Mouse (Mus musculus) small intestine, adult 2 months (tissue): ENCODE measurements around the gene Gps1. TPM values are rescaled to one million over a fixed set of nuclear protein-coding genes. Genes with fewer than 3 reads are reported as not detected.

Source experiments
- H3K27ac ChIP-seq: fragments of 200-500 bp; 2 replicates; pipeline ENCODE4 v1.5.1; 2012; ENCODE audit warnings: low read depth, low read length, control low read depth, inconsistent platforms; ENCODE audit not compliant: insufficient read depth
- H3K27me3 ChIP-seq: fragments of 200-500 bp; 2 replicates; pipeline ENCODE4 v1.6.1; 2012; ENCODE audit warnings: mild to moderate bottlenecking, moderate library complexity, low read length, inconsistent platforms; ENCODE audit not compliant: control insufficient read depth, insufficient read depth
- H3K36me3 ChIP-seq: fragments of 200-500 bp; 2 replicates; pipeline ENCODE4 v1.6.1; 2012; ENCODE audit warnings: mild to moderate bottlenecking, low read length, control low read depth, inconsistent platforms; ENCODE audit not compliant: control insufficient read depth, insufficient read depth
- H3K4me1 ChIP-seq: fragments of 200-500 bp; 2 replicates; pipeline ENCODE4 v1.6.1; 2012; ENCODE audit warnings: low read length, inconsistent platforms, mixed read lengths; ENCODE audit not compliant: control insufficient read depth, insufficient read depth, insufficient read length
- H3K4me3 ChIP-seq: fragments of 200-500 bp; 2 replicates; pipeline ENCODE4 v1.5.1; 2012; ENCODE audit warnings: low read depth, mild to moderate bottlenecking, control low read depth, inconsistent platforms, low read length, moderate library complexity
- CTCF ChIP-seq: fragments of 200-500 bp; IDR thresholded peaks from 2 replicates; pipeline ENCODE4 v1.5.1; 2012; ENCODE audit warnings: low read depth, mild to moderate bottlenecking, control low read depth, inconsistent platforms, low read length, moderate library complexity, mixed read lengths; ENCODE audit not compliant: insufficient replicate concordance, insufficient read length; ENCODE audit errors: extremely low read depth
- POLR2A ChIP-seq: fragments of 200-500 bp; IDR thresholded peaks from 2 replicates; pipeline ENCODE4 v1.6.1; 2012; ENCODE audit warnings: low read depth, mild to moderate bottlenecking, control low read depth, inconsistent platforms, low read length, moderate library complexity
- WGBS: fragments of 180-500 bp; shearing (Covaris S2); methylation state at CpG from one replicate; pipeline ENCODE4 v1.1.7; 2018; 5-methylcytosine and 5-hydroxymethylcytosine counted together
- polyA plus RNA-seq: library from polyadenylated mRNA; depleted of rRNA; stranded (reverse); fragments of >200 nt; gene quantifications from 2 replicates; pipeline ENCODE4 v1.2.3, GENCODE M21; 2012

Gps1 gene
- polyA plus RNA-seq, 1 experiment, result 86.4 TPM

DNA sequence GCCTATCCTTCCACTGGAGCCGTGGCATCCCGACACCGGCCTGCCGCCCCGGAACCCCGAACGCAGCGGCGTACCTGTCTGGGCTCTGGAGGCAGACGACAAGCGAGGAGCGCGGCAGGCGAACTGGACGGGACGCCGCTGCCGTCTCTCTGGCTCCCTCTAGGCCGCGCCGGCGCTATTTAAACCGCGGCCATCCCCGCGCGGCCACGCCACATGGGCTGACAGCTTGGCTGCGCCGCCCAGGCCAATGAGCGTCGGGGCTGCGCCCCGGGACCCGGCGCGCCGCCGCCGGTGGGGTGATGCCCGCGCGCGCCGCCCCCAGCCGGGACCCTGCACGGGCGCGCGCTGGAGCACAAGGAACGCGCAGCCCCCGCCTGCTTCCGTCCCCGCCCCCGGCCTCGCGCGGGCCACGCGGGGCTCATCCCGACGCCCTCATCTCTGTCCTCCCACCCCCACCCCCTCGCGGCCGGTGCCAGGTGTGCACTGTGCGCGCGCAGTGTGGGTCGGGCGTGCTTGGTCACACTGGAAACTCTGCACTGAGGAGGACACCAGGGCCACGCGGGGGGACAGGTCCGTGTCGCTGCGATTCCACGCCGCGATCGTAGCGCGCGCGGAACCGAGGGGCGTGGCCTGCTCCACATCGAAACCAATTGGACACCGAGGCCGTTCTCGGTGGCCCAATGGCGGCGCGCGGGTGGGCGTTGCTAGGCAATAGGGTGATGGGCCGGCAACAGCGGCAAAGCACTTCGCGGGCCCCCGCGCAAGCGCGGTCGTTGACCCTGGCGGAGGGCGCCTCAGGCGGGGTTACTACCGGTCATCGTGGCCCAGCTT is 40.1 kb downstream of the Gps1 start, which contains the start of gene Fasn:
Gene Fasn, minus strand, starts transcription at position 592 of the 831 bp plus-strand sequence.
- Histone ChIP-seq H3K36me3 (peaks cover 14% of the 10 kb centered on the region), H3K27me3 (no peaks in the 10 kb centered on the region), H3K27ac (peak within 1 kb of the TSS; percentile 68), H3K4me3 (peak within 1 kb of the TSS; percentile 84), H3K4me1 (peaks cover 14% of the 10 kb centered on the region)
- under 1% methylated on average over 105 of the region's 109 CpGs for WGBS
- TF ChIP-seq POLR2A (peak; percentile 99), CTCF (0 out of 2 replicates have a peak, but pooled peaks have one; percentile 3)

GRCm38 (mm10) chr11:120824787-120825288 is 40.8 kb downstream of the Gps1 start:
- peak overlapping the region; percentile 68 for H3K27ac ChIP-seq
- H3K36me3 ChIP-seq, result peaks cover 8% of the 10 kb centered on the region
- H3K27me3 ChIP-seq, result no peaks in the 10 kb centered on the region
- WGBS, result 2% methylated on average over 21 of the region's 21 CpGs
- H3K4me1 ChIP-seq, result peaks cover 14% of the 10 kb centered on the region
- peak overlapping the region; percentile 84 for H3K4me3 ChIP-seq
- no peak for TF ChIP-seq CTCF
- TF ChIP-seq POLR2A, result no peak

GRCm38 (mm10) chr11:120825289-120825863 is 41.3 kb downstream of the Gps1 start:
- no peak overlapping the region for H3K27ac ChIP-seq
- H3K27me3 ChIP-seq, result no peaks in the 10 kb centered on the region
- peaks cover 4% of the 10 kb centered on the region; the same call in 1 of the 2 replicates for H3K36me3 ChIP-seq
- H3K4me3 ChIP-seq, result no peak overlapping the region
- 72% methylated on average over 4 of the region's 4 CpGs for WGBS
- peaks cover 14% of the 10 kb centered on the region for H3K4me1 ChIP-seq
- TF ChIP-seq CTCF (no peak), POLR2A (no peak)

GRCm38 (mm10) chr11:120826016-120826953 is 42.2 kb downstream of the Gps1 start:
- Histone ChIP-seq H3K27ac (no peak overlapping the region), H3K4me3 (no peak overlapping the region), H3K4me1 (peaks cover 14% of the 10 kb centered on the region), H3K36me3 (no peaks in the 10 kb centered on the region), H3K27me3 (no peaks in the 10 kb centered on the region)
- 93% methylated on average over 8 of the region's 8 CpGs for WGBS
- TF ChIP-seq CTCF (no peak), POLR2A (no peak)

DNA sequence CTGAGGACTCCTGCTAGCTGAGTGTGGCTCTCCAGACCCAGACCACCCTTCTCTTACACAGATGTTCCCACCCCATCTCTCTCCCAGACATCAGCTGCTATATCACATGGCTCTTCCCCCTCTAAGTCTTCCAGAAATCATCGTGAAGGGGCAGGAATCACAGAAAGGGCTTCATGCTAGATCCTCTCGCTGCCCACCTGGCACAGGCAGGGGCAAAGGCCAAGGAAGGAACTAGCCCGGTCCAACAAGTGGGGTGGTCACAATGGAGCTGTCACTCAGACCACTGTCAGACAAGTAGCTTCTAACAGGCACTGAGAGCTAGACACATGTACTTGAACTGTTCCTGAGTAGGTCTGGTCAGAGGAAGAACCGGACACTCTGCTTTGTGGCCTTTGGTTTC is 44.3 kb downstream of the Gps1 start:
- no peak overlapping the region for H3K27ac ChIP-seq
- H3K36me3 ChIP-seq, result no peaks in the 10 kb centered on the region
- WGBS, result 75% methylated on average over 4 of the region's 4 CpGs
- no peaks in the 10 kb centered on the region for H3K27me3 ChIP-seq
- TF ChIP-seq CTCF (no peak), POLR2A (no peak)
- H3K4me1 ChIP-seq, result peaks cover 1% of the 10 kb centered on the region; the same call in 1 of the 2 replicates
- no peak overlapping the region for H3K4me3 ChIP-seq

- no peaks in the 10 kb centered on the region for H3K27me3 ChIP-seq
- H3K36me3 ChIP-seq, result no peaks in the 10 kb centered on the region
- H3K4me3 ChIP-seq, result no peak overlapping the region
- peaks cover 4% of the 10 kb centered on the region; the same call in 1 of the 2 replicates for H3K4me1 ChIP-seq
- 91% methylated on average over 10 of the region's 10 CpGs for WGBS
- TF ChIP-seq POLR2A (no peak), CTCF (no peak)
- no peak overlapping the region for H3K27ac ChIP-seq
Observed at GRCm38 (mm10) chr11:120829757-120830532, 45.9 kb downstream of the Gps1 start.
